Mouse (Mus musculus) bone marrow, adult 2 months (tissue): ENCODE measurements around the gene Sh3bp5. TPM values are rescaled to one million over a fixed set of nuclear protein-coding genes. Genes with fewer than 3 reads are reported as not detected.

ENCODE experiments used
- H3K27ac ChIP-seq: fragments of 200-500 bp; 2 replicates; pipeline ENCODE4 v1.5.1; 2012; ENCODE audit warnings: low read depth, mild to moderate bottlenecking, control low read depth, inconsistent platforms, low read length; ENCODE audit not compliant: control insufficient read depth, poor library complexity, insufficient read depth
- H3K4me1 ChIP-seq: fragments of 200-500 bp; 2 replicates; pipeline ENCODE4 v1.6.1; 2011; ENCODE audit warnings: low read length; ENCODE audit not compliant: control insufficient read depth, insufficient read depth
- H3K4me3 ChIP-seq: fragments of 200-500 bp; replicated peaks from 2 replicates; pipeline ENCODE3; 2011; ENCODE audit warnings: mild to moderate bottlenecking, low read depth, low read length, control low read depth; ENCODE audit not compliant: control insufficient read depth
- CTCF ChIP-seq: fragments of 200-500 bp; IDR thresholded peaks from 2 replicates; pipeline ENCODE4 v1.5.1; 2011; ENCODE audit warnings: low read length, control low read depth; ENCODE audit not compliant: control insufficient read depth, insufficient read depth
- POLR2A ChIP-seq: fragments of 200-500 bp; IDR thresholded peaks from 2 replicates; pipeline ENCODE4 v1.6.1; 2011; ENCODE audit warnings: low read depth, mild to moderate bottlenecking, control low read depth, low read length, borderline replicate concordance; ENCODE audit not compliant: control insufficient read depth
- WGBS: fragments of 180-500 bp; shearing (Covaris S2); methylation state at CpG from one replicate; pipeline ENCODE4 v1.1.7; 2018; 5-methylcytosine and 5-hydroxymethylcytosine counted together
- polyA plus RNA-seq: library from polyadenylated mRNA; stranded (reverse); fragments of >200 nt; gene quantifications from 2 replicates; pipeline ENCODE4 v1.2.4, GENCODE M21; 2011; ENCODE audit warnings: low replicate concordance; ENCODE audit not compliant: missing spikeins, insufficient read depth, insufficient read length

Sh3bp5 gene
- polyA plus RNA-seq, 1 experiment: 24.0 TPM

DNA sequence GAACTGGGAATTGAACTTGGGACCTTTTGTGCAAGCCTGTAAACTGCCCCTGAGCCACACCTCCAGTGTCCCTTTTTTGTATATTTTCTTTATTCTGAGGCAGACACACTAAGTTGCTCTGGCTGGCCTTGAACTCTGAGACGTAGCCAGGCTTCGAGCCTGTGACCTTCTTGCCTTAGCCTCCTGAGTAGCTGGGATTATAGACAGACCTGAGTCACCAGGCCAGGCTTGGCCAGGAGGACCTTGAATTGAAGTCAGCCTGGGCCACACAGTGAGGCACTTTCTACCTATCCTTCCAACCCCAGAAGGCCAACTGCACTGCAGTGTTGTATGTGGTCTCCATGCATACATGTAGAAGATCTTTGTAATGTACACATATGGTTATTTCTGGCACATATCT is 39.5 kb downstream of the Sh3bp5 start:
- H3K4me1 ChIP-seq: peaks cover 10% of the 10 kb centered on the region
- no peak overlapping the region for H3K4me3 ChIP-seq
- no peak for TF ChIP-seq POLR2A
- no peak for TF ChIP-seq CTCF
- no peak overlapping the region for H3K27ac ChIP-seq
- 88% methylated on average over 2 of the region's 2 CpGs for WGBS

GRCm38 (mm10) chr14:31395629-31396199 is 40.2 kb downstream of the Sh3bp5 start:
- H3K4me1 ChIP-seq: peaks cover 11% of the 10 kb centered on the region
- H3K27ac ChIP-seq: no peak overlapping the region
- TF ChIP-seq CTCF: no peak
- no peak for TF ChIP-seq POLR2A
- 88% methylated on average over 7 of the region's 7 CpGs for WGBS
- no peak overlapping the region for H3K4me3 ChIP-seq

GRCm38 (mm10) chr14:31394822-31395532 is 40.9 kb downstream of the Sh3bp5 start:
- peak; percentile 34; the same call in 1 of the 2 replicates for TF ChIP-seq CTCF
- no peak for TF ChIP-seq POLR2A
- H3K4me1 ChIP-seq: peaks cover 11% of the 10 kb centered on the region
- no peak overlapping the region for H3K4me3 ChIP-seq
- no peak overlapping the region for H3K27ac ChIP-seq
- 87% methylated on average over 9 of the region's 9 CpGs for WGBS

- peaks cover 13% of the 10 kb centered on the region for H3K4me1 ChIP-seq
- WGBS: 91% methylated on average over 7 of the region's 7 CpGs
- H3K4me3 ChIP-seq: no peak overlapping the region
- TF ChIP-seq POLR2A: no peak
- no peak for TF ChIP-seq CTCF
- no peak overlapping the region; the same call in 1 of the 2 replicates for H3K27ac ChIP-seq
Observed at GRCm38 (mm10) chr14:31393936-31394630, 41.8 kb downstream of the Sh3bp5 start.

- H3K27ac ChIP-seq: peak overlapping the region; percentile 59
- H3K4me1 ChIP-seq: peaks cover 13% of the 10 kb centered on the region
- 86% methylated on average over 3 of the region's 3 CpGs for WGBS
- no peak overlapping the region for H3K4me3 ChIP-seq
- no peak for TF ChIP-seq CTCF
- TF ChIP-seq POLR2A: no peak
Observed at GRCm38 (mm10) chr14:31393546-31393890, 42.4 kb downstream of the Sh3bp5 start.

DNA sequence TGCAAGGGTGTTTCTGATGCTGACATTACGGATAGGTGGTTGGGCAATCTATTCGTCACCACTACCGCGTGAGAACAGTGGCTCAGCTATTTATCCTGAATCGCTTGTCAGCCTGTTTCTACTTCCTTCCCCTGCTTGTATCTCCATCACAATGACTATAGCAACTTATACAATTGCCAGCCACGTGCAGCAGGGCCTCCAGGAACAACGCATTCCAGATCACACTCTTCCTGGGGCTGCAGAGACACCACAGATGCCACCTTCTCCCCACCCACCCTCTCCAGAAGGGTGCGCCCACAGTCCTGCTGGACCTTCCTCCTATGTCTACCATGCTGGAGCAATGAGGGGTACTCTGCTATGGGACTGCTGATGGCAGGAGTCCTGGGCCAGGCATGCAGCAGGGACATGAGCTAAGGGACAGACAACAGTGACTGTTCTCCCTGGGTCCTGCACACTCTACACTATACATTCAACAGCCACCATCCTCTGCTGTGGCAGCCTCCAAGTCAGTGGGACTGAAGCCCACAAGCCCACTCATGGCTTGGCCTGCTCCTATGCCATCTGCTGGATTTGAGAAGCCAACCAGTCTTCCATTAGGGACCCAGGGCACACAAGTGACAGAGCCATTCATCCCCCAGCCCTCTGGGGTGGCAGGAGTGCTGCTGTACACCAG is 42.9 kb downstream of the Sh3bp5 start:
- H3K27ac ChIP-seq: peak overlapping the region; percentile 97
- 19% methylated on average over 8 of the region's 8 CpGs for WGBS
- TF ChIP-seq CTCF (no peak), POLR2A (no peak)

GRCm38 (mm10) chr14:31392300-31392699 is 43.6 kb downstream of the Sh3bp5 start:
- H3K4me3 ChIP-seq: no peak overlapping the region
- H3K4me1 ChIP-seq: peaks cover 13% of the 10 kb centered on the region
- peak overlapping the region; percentile 97 for H3K27ac ChIP-seq
- WGBS: 61% methylated on average over 5 of the region's 5 CpGs
- no peak for TF ChIP-seq CTCF
- TF ChIP-seq POLR2A: no peak

More for the DNA sequence above, 42.9 kb downstream of the Sh3bp5 start:
- peaks cover 13% of the 10 kb centered on the region for H3K4me1 ChIP-seq
- H3K4me3 ChIP-seq: no peak overlapping the region

DNA sequence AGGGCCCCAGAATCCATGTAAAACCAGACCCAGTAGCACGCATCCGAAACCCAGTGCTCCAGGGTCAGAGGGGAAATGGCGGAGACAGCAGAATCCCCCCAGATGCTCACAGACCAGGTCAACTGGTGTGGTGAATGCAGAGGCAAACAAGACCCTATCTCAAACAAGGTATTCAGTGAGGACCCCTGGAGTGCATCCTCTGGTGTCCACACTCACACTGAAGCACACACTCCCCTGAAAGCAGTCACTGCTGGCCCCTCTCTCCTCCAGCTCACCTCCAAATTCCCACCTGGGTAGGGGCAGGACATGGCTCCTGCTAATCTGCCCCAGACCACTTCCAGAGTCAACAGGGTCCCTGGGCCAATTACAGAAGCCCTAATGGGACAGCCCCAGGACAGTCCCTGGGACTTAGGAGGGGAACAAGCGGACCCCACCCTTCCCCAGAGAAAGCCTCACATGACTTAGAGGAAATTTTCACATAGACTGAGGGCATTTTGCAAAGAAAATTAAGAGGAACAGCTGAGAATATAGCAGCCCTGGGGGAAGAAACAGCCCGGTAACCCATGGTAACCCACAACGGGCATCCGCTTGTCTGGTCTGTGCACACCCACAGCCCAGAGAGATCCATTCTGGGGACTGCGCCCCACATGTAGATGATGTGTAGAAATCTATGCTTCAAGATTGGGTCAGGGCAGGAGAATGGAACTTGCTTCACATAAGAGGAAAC is 46.3 kb downstream of the Sh3bp5 start:
- Histone ChIP-seq H3K4me3 (peak overlapping the region; percentile 3), H3K27ac (peak overlapping the region; percentile 70), H3K4me1 (peaks cover 15% of the 10 kb centered on the region)
- 56% methylated on average over 8 of the region's 8 CpGs for WGBS
- TF ChIP-seq POLR2A (no peak), CTCF (no peak)
